Mouse (Mus musculus): ENCODE measurements at regions not wholly inside any gene's neighbourhood (a gene's known extent, or its start where the extent isn't known, plus 50 kb on each side); places are given as distances from the start of the nearest gene placed in this dataset.

DNA sequence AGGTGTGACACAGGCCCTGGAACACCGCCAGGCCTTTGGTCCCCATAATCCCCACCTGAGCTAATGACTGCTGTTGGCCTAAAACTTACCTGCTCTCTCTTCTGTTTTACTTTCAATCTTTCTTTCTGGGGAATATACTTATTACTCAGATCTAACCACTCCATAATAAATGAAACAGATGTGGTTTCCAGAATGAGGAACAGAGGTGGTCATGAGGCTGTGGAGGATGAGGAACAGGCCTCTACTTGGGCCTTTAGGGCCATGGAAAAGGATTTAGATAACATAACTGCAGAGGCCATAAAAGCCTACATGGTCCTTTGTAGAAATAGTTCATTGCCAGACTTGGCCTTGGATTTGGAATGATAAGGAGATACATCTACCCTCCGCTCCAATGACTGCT is 74.1 kb downstream of the B3gnt5 start:
- Histone ChIP-seq H3K4me1 (replicated peaks; ENCODE audit: control insufficient read depth in 2 of 2, insufficient read depth in 2 of 2, low read length in 1 of 2) (no peaks in the 10 kb centered on the region), H3K4me2 (ENCODE audit: low read depth) (no peak overlapping the region), H3K36me3 (replicated peaks; ENCODE audit: control insufficient read depth, insufficient read depth, low read depth) (no peaks in the 10 kb centered on the region), H3K4me3 (ENCODE audit: insufficient read depth in 1 of 2, low read depth in 2 of 2, low read length in 2 of 2) (no peak overlapping the region), H3K27ac (no peak overlapping the region), H3K9me3 (ENCODE audit: control insufficient read depth, low read length) (no peaks in the 10 kb centered on the region), H3K9ac (replicated peaks) (no peak overlapping the region), H3K27me3 (ENCODE audit: control insufficient read depth, insufficient read depth, low read length) (no peaks in the 10 kb centered on the region)
- 66% methylated on average over 2 of the region's 2 CpGs for WGBS (ENCODE audit: insufficient replicate concordance)
- DNase-seq (ENCODE audit: low read depth in 3 of 3, low spot score in 3 of 3) (no peak), ATAC-seq (ENCODE audit: insufficient read depth) (no peak)
- TF ChIP-seq CTCF (IDR thresholded peaks at IDR 0.05; ENCODE audit: low read depth) (no peak), EP300 (IDR thresholded peaks at IDR 0.05; ENCODE audit: low read depth) (no peak)

DNA sequence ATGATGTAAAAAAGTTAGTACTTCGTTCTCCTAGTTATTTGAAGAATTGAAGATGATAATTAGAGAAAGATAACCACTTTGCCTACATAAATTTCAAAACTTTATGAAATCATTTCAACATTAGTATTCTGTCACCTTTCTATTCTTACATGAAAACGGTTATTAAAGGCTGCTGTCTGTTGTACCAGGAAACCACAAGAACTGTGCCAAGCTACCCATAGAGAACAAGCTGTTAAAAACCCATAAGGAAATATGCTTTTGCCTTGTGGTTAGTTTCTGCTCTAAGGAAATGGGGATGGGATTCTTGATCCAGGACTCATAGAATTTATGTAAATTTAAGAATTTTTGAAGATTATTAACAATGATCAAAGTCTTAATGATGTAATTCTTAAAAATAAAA is 74.7 kb downstream of the B3gnt5 start:
- ATAC-seq (ENCODE audit: insufficient read depth): no peak
- Histone ChIP-seq H3K4me3 (ENCODE audit: insufficient read depth in 1 of 2, low read depth in 2 of 2, low read length in 2 of 2) (no peak overlapping the region), H3K27ac (no peak overlapping the region), H3K9ac (replicated peaks) (no peak overlapping the region), H3K4me1 (replicated peaks; ENCODE audit: control insufficient read depth in 2 of 2, insufficient read depth in 2 of 2, low read length in 1 of 2) (no peaks in the 10 kb centered on the region), H3K27me3 (ENCODE audit: control insufficient read depth, insufficient read depth, low read length) (no peaks in the 10 kb centered on the region), H3K36me3 (replicated peaks; ENCODE audit: control insufficient read depth, insufficient read depth, low read depth) (no peaks in the 10 kb centered on the region), H3K9me3 (ENCODE audit: control insufficient read depth, low read length) (no peaks in the 10 kb centered on the region), H3K4me2 (ENCODE audit: low read depth) (no peak overlapping the region)
- 24% methylated on average over 2 of the region's 2 CpGs for WGBS (ENCODE audit: insufficient replicate concordance)
- no peak for DNase-seq (ENCODE audit: low read depth in 3 of 3, low spot score in 3 of 3)
- no peak for TF ChIP-seq CTCF (IDR thresholded peaks at IDR 0.05; ENCODE audit: low read depth)

- Histone ChIP-seq H3K36me3 (replicated peaks; ENCODE audit: control insufficient read depth, insufficient read depth, low read depth) (no peaks in the 10 kb centered on the region), H3K27me3 (ENCODE audit: control insufficient read depth, insufficient read depth, low read length) (no peaks in the 10 kb centered on the region), H3K27ac (no peak overlapping the region), H3K9me3 (ENCODE audit: control insufficient read depth, low read length) (no peaks in the 10 kb centered on the region), H3K4me1 (replicated peaks; ENCODE audit: control insufficient read depth in 2 of 2, insufficient read depth in 2 of 2, low read length in 1 of 2) (no peaks in the 10 kb centered on the region), H3K4me3 (ENCODE audit: insufficient read depth in 1 of 2, low read depth in 2 of 2, low read length in 2 of 2) (no peak overlapping the region), H3K4me2 (ENCODE audit: low read depth) (no peak overlapping the region), H3K9ac (replicated peaks) (no peak overlapping the region)
- DNase-seq (ENCODE audit: low read depth in 3 of 3, low spot score in 3 of 3): no peak
- ATAC-seq (ENCODE audit: insufficient read depth): no peak
- TF ChIP-seq EP300 (IDR thresholded peaks at IDR 0.05; ENCODE audit: low read depth) (no peak), CTCF (IDR thresholded peaks at IDR 0.05; ENCODE audit: low read depth) (no peak)
- WGBS (ENCODE audit: insufficient replicate concordance): 11% methylated on average over 1 of the region's 1 CpGs
Observed at GRCm38 (mm10) chr16:19839831-19840230, 79.8 kb downstream of the B3gnt5 start.

DNA sequence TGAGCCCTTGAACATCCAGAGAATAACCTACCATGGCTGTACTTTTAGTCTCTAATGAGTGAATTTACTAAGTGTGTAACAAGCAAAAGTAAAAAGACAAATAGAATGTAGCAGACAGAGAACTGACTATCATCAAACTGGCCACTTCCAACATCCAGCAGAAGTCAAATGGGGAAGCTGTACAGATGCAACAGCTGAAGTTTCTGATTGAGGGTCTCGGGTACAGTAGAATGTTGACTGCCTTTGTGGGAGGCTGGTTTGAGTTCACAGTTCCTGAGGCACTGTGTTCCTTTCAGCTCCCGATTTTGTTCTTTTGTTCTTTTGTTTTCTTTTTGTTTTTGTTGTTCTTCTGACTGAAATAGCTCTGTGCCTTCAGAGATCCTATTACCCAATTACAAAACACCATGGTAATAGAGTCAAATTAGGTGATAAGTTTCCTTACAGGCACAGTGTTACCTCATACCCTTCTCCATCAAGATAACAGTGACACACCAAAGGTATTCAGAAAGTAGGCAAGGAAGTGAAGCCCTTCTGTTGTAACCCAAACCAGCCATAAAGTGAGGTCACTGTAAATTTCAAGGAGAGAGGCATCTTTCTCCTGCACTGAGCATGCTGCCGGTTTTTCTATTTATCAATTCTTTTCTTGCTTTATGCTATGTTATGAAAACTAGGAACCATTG is 82.5 kb downstream of the B3gnt5 start:
- TF ChIP-seq CTCF (IDR thresholded peaks at IDR 0.05; ENCODE audit: low read depth) (no peak), EP300 (IDR thresholded peaks at IDR 0.05; ENCODE audit: low read depth) (no peak)
- DNase-seq (ENCODE audit: low read depth in 3 of 3, low spot score in 3 of 3) (no peak), ATAC-seq (ENCODE audit: insufficient read depth) (no peak)
- H3K9me3 ChIP-seq (ENCODE audit: control insufficient read depth, low read length): no peaks in the 10 kb centered on the region
- no peak overlapping the region for H3K9ac ChIP-seq (replicated peaks)
- no peak overlapping the region for H3K27ac ChIP-seq
- no peak overlapping the region for H3K4me2 ChIP-seq (ENCODE audit: low read depth)
- no peaks in the 10 kb centered on the region for H3K27me3 ChIP-seq (ENCODE audit: control insufficient read depth, insufficient read depth, low read length)
- no peaks in the 10 kb centered on the region for H3K36me3 ChIP-seq (replicated peaks; ENCODE audit: control insufficient read depth, insufficient read depth, low read depth)
- H3K4me3 ChIP-seq (ENCODE audit: insufficient read depth in 1 of 2, low read depth in 2 of 2, low read length in 2 of 2): no peak overlapping the region
- H3K4me1 ChIP-seq (replicated peaks; ENCODE audit: control insufficient read depth in 2 of 2, insufficient read depth in 2 of 2, low read length in 1 of 2): no peaks in the 10 kb centered on the region
- 26% methylated on average over 3 of the region's 3 CpGs for WGBS (ENCODE audit: insufficient replicate concordance)

GRCm38 (mm10) chr16:19843738-19844137 is 83.7 kb downstream of the B3gnt5 start:
- Histone ChIP-seq H3K4me1 (replicated peaks; ENCODE audit: control insufficient read depth in 2 of 2, insufficient read depth in 2 of 2, low read length in 1 of 2) (no peaks in the 10 kb centered on the region), H3K27me3 (ENCODE audit: control insufficient read depth, insufficient read depth, low read length) (no peaks in the 10 kb centered on the region), H3K9me3 (ENCODE audit: control insufficient read depth, low read length) (no peaks in the 10 kb centered on the region), H3K4me2 (ENCODE audit: low read depth) (no peak overlapping the region), H3K36me3 (replicated peaks; ENCODE audit: control insufficient read depth, insufficient read depth, low read depth) (no peaks in the 10 kb centered on the region), H3K4me3 (ENCODE audit: insufficient read depth in 1 of 2, low read depth in 2 of 2, low read length in 2 of 2) (no peak overlapping the region), H3K27ac (no peak overlapping the region), H3K9ac (replicated peaks) (no peak overlapping the region)
- no peak for DNase-seq (ENCODE audit: low read depth in 3 of 3, low spot score in 3 of 3)
- ATAC-seq (ENCODE audit: insufficient read depth): no peak
- TF ChIP-seq CTCF (IDR thresholded peaks at IDR 0.05; ENCODE audit: low read depth): no peak

All from liver, embryonic 14.5 days (tissue).